Mouse (Mus musculus): ENCODE results near the gene Tsr3. TPM values are rescaled to one million over a fixed set of nuclear protein-coding genes. Genes with fewer than 3 reads are reported as not detected.

Gene Tsr3
- 13.5 and 16.3 TPM in 2 replicates for polyA plus RNA-seq (2012; rRNA removed)

GRCm38 (mm10) chr17:25239695-25240636, at the start of gene Tsr3, which contains the start of gene Gnptg:
Gene Tsr3, plus strand, starts transcription at chr17:25240170.
Gene Gnptg, minus strand, starts transcription at chr17:25240124.

GRCm38 (mm10) chr17:25256140-25256754, 16.3 kb downstream of the Tsr3 start, which contains the start of gene Baiap3:
Gene Baiap3, minus strand, starts transcription at chr17:25256364.

GRCm38 (mm10) chr17:25274571-25275346, 34.8 kb downstream of the Tsr3 start, which contains the start of gene Ube2i:
Gene Ube2i, minus strand, starts transcription at chr17:25274622.

Other genes with a start within 250 kb of the Tsr3 start
- gene Cramp1l, start 224.4 kb upstream of the Tsr3 start, polyA plus RNA-seq (2012; rRNA removed) = 13.7 and 13.8 TPM in 2 replicates
- 9.6 and 10.6 TPM in 2 replicates for gene Ift140, start 224.1 kb upstream of the Tsr3 start, polyA plus RNA-seq (2012; rRNA removed)
- 22.1 and 24.6 TPM in 2 replicates for gene Tmem204, start 156.6 kb upstream of the Tsr3 start, polyA plus RNA-seq (2012; rRNA removed)
- gene Telo2, start 124.2 kb upstream of the Tsr3 start, polyA plus RNA-seq (2012; rRNA removed) = 14.7 and 16.1 TPM in 2 replicates
- 0.13 and 0.14 TPM in 2 replicates for gene Ptx4, start 119.4 kb upstream of the Tsr3 start, polyA plus RNA-seq (2012; rRNA removed)
- gene Clcn7, start 106.8 kb upstream of the Tsr3 start, polyA plus RNA-seq (2012; rRNA removed) = 24.7 and 25.7 TPM in 2 replicates
- not detected in 2 replicates for gene Ccdc154, start 77.7 kb upstream of the Tsr3 start, polyA plus RNA-seq (2012; rRNA removed)
- 0.30 TPM in 1 of 2 replicates, not detected in the other for gene Gm38655, start 64.7 kb upstream of the Tsr3 start, polyA plus RNA-seq (2012; rRNA removed)
- gene BC003965, start 55.6 kb upstream of the Tsr3 start, polyA plus RNA-seq (2012; rRNA removed) = 13.6 and 15.0 TPM in 2 replicates
- gene Unkl, start 51.8 kb upstream of the Tsr3 start, polyA plus RNA-seq (2012; rRNA removed) = 11.5 and 12.7 TPM in 2 replicates
- gene Gnptg, start within 50 bp of the Tsr3 start, polyA plus RNA-seq (2012; rRNA removed) = 26.5 and 30.4 TPM in 2 replicates
- 11.4 and 13.3 TPM in 2 replicates for gene Baiap3, start 16.2 kb downstream of the Tsr3 start, polyA plus RNA-seq (2012; rRNA removed)
- 80.8 and 81.0 TPM in 2 replicates for gene Ube2i, start 34.5 kb downstream of the Tsr3 start, polyA plus RNA-seq (2012; rRNA removed)
- not detected in 2 replicates for gene Prss34, start 58.2 kb downstream of the Tsr3 start, polyA plus RNA-seq (2012; rRNA removed)
- not detected in 2 replicates for gene Prss28, start 68.5 kb downstream of the Tsr3 start, polyA plus RNA-seq (2012; rRNA removed)
- not detected in 2 replicates for gene Prss29, start 78.5 kb downstream of the Tsr3 start, polyA plus RNA-seq (2012; rRNA removed)
- not detected in 2 replicates for gene Tpsab1, start 105.4 kb downstream of the Tsr3 start, polyA plus RNA-seq (2012; rRNA removed)
- gene Tpsb2, start 126.1 kb downstream of the Tsr3 start, polyA plus RNA-seq (2012; rRNA removed) = 1.6 and 1.8 TPM in 2 replicates
- 180 and 201 TPM in 2 replicates for gene Tpsg1, start 129.1 kb downstream of the Tsr3 start, polyA plus RNA-seq (2012; rRNA removed)
- 56.5 and 61.8 TPM in 2 replicates for gene Cacna1h, start 193.6 kb downstream of the Tsr3 start, polyA plus RNA-seq (2012; rRNA removed)
- 0.16 and 0.48 TPM in 2 replicates for gene Tekt4, start 214.4 kb downstream of the Tsr3 start, polyA plus RNA-seq (2012; rRNA removed)

All from colon, adult 2 months (tissue).